Mouse (Mus musculus) midbrain, postnatal 0 days (tissue): Measurements from ENCODE around the gene Sav1. TPM values are rescaled to one million over a fixed set of nuclear protein-coding genes. Genes with fewer than 3 reads are reported as not detected.

Experiments used
- ATAC-seq: fragments of 200-750 bp; cut with Nextera tagmentation; 2 replicates; pipeline ENCODE4 v1.8.0; 2017; ENCODE audit warnings: moderate number of reproducible peaks, mild to moderate bottlenecking, moderate TSS enrichment, moderate library complexity; ENCODE audit not compliant: low FRiP score
- DNase-seq: peaks from one replicate; pipeline ENCODE4 v3.0.0-alpha.2; 2015; ENCODE audit warnings: low spot score
- H3K27ac ChIP-seq: fragments of 300-500 bp; sonication (generic); 2 replicates; pipeline ENCODE4 v1.5.1; 2014; ENCODE audit warnings: low read depth, mild to moderate bottlenecking, low read length, mixed read lengths
- H3K27me3 ChIP-seq: fragments of 300-500 bp; sonication (generic); 2 replicates; pipeline ENCODE4 v1.6.1; 2014; ENCODE audit warnings: low read length, control low read depth, mixed read lengths; ENCODE audit not compliant: insufficient read depth
- H3K36me3 ChIP-seq: fragments of 300-500 bp; sonication (generic); 2 replicates; pipeline ENCODE4 v1.6.1; 2014; ENCODE audit warnings: low read length, control low read depth, mixed read lengths; ENCODE audit not compliant: insufficient read depth
- H3K4me1 ChIP-seq: fragments of 300-500 bp; sonication (generic); 2 replicates; pipeline ENCODE4 v1.6.1; 2014; ENCODE audit warnings: mild to moderate bottlenecking, control low read depth, antibody characterized with exemption, low read length, mixed read lengths; ENCODE audit not compliant: insufficient read depth
- H3K4me2 ChIP-seq: fragments of 300-500 bp; sonication (generic); 2 replicates; pipeline ENCODE4 v1.6.1; 2014; ENCODE audit warnings: low read depth, mild to moderate bottlenecking, low read length, mixed read lengths; ENCODE audit not compliant: poor library complexity, severe bottlenecking
- H3K4me3 ChIP-seq: fragments of 300-500 bp; sonication (generic); 2 replicates; pipeline ENCODE4 v1.5.1; 2014; ENCODE audit warnings: low read depth, mild to moderate bottlenecking, low read length, moderate library complexity
- H3K9ac ChIP-seq: fragments of 300-500 bp; sonication (generic); replicated peaks from 2 replicates; pipeline ENCODE4 v1.6.1; 2014; ENCODE audit warnings: mild to moderate bottlenecking, low read length, moderate library complexity, mixed read lengths; ENCODE audit not compliant: poor library complexity, severe bottlenecking
- H3K9me3 ChIP-seq: fragments of 300-500 bp; sonication (generic); 2 replicates; pipeline ENCODE4 v1.6.1; 2016; ENCODE audit warnings: low read length, control low read depth
- CTCF ChIP-seq: IDR thresholded peaks from 2 replicates; pipeline ENCODE4 v1.5.1; 2016; ENCODE audit warnings: antibody characterized with exemption, mild to moderate bottlenecking
- WGBS: fragments of 180-500 bp; shearing (Covaris S2); extraction: QIAGEN DNeasy Blood & Tissue Kit; methylation state at CpG from one replicate; pipeline ENCODE4 v1.1.7; 2014; 5-methylcytosine and 5-hydroxymethylcytosine counted together
- polyA plus RNA-seq: library from polyadenylated mRNA; unstranded; fragments of >200 nt; fragmentation: Nextera tagmentation; extraction: Ambion mirVana; gene quantifications from 2 replicates; pipeline ENCODE4 v1.2.1, GENCODE M21; 2015
- total RNA-seq: library from RNA; depleted of rRNA; stranded (reverse); fragments of >200 nt; gene quantifications from 2 replicates; pipeline ENCODE4 v1.2.3, GENCODE M21; 2014; rRNA removed

The Sav1 gene
- 16.0 and 17.8 TPM in 2 replicates for total RNA-seq
- polyA plus RNA-seq = 1.9 and 2.0 TPM in 2 replicates

DNA sequence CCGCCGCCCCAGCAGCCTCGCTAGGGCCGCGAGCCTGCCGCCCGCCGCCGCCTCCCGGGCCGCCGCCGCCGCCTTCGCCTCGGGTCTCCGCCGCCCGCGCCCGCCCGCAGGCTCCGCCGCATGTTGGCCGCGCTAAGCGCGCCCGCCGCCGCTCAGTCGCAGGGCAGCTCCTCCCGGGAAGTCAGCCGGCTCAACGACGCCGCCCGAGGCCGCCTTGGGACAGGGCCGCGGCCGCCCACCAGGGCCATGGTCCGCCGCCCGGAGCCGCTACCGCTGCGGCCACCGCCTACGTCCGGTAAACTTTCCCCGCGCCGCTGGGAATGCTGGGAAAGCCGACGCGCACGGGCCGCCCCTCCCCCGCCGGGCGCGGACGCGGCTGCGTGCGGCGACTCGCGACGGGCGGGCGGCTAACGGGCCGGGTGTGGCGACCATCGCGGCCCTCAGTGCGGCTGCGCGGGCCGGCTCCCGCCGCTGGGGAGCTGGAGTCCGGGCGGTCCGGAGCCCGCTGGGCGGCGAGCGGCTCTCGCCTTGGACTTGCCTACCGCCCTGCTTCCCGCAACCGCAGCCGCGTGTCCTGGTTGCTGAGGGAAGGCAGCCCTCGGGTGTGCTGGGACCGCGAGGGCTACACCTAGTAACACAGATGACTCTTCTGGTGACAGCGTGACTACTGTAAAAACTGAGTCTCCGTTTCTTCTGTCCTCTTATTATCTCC, at the start of gene Sav1:
Gene Sav1 (minus strand): TSS at position 217 of the 712 bp plus-strand sequence.
- 4% methylated on average over 53 of the region's 102 CpGs for WGBS
- Histone ChIP-seq H3K27me3 (no peaks in the 10 kb centered on the region), H3K27ac (peak within 1 kb of the TSS; percentile 85), H3K9me3 (no peaks in the 10 kb centered on the region), H3K36me3 (no peaks in the 10 kb centered on the region), H3K4me3 (peak within 1 kb of the TSS; percentile 96), H3K9ac (peak within 1 kb of the TSS; percentile 89), H3K4me1 (no peaks in the 10 kb centered on the region), H3K4me2 (peak within 1 kb of the TSS; percentile 83)
- DNase-seq (peak; percentile 82), ATAC-seq (peak; percentile 93)
- TF ChIP-seq CTCF = no peak

DNA sequence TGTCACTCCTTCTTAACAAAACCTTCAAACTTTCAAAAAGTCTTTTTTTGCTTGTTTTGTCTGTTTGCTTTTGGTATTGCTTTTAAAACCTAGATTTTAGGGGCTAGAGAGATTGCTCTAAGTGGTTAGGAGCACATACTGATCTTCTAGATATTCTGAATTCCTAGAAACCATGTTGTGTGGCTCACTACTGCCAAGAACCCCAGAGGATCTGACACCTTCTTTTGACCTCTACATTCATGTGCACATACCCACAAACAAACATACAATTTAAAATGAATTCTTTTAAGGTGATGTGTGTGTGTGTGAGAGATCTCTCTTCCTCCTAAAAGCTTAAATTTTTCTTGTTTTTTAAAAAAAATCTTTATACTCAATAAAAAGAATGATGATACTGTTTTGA, 39.4 kb upstream of the Sav1 start:
- Histone ChIP-seq H3K9ac (no peak overlapping the region), H3K27ac (no peak overlapping the region), H3K4me3 (no peak overlapping the region), H3K36me3 (peaks cover 48% of the 10 kb centered on the region), H3K4me2 (no peak overlapping the region), H3K9me3 (no peaks in the 10 kb centered on the region), H3K4me1 (no peaks in the 10 kb centered on the region), H3K27me3 (no peaks in the 10 kb centered on the region)
- ATAC-seq = no peak
- TF ChIP-seq CTCF = no peak
- DNase-seq = no peak

DNA sequence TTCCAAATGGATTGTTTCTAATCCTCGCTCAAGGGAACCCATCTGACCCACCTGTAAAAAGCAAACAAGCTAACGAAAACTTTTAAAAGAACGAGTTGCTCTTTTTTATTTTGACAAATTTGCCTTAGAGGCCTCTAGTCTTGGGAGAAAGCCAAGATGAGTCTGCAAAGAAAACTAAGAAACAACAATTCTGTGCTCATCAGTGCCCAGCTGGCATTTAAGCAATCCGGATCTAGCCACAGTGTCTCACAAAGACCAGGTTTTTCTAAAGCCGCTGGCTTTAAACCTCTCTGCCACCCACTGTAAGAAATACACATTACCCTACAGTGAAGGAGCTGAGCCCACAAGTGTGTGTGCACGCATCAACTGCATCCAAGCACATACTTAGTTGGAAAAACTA, 38.6 kb upstream of the Sav1 start:
- no peak overlapping the region for H3K27ac ChIP-seq
- 90% methylated on average over 6 of the region's 6 CpGs for WGBS
- no peaks in the 10 kb centered on the region for H3K4me1 ChIP-seq
- no peak overlapping the region for H3K4me2 ChIP-seq
- DNase-seq (no peak), ATAC-seq (no peak)
- H3K9me3 ChIP-seq = no peaks in the 10 kb centered on the region
- no peak overlapping the region for H3K4me3 ChIP-seq
- H3K27me3 ChIP-seq = no peaks in the 10 kb centered on the region
- H3K9ac ChIP-seq = no peak overlapping the region
- H3K36me3 ChIP-seq = peaks cover 52% of the 10 kb centered on the region
- no peak for TF ChIP-seq CTCF

GRCm38 (mm10) chr12:70023580-70023979, 36.8 kb upstream of the Sav1 start:
- H3K9me3 ChIP-seq = no peaks in the 10 kb centered on the region
- DNase-seq (no peak), ATAC-seq (no peak)
- 91% methylated on average over 4 of the region's 4 CpGs for WGBS
- no peak overlapping the region for H3K4me3 ChIP-seq
- no peak overlapping the region for H3K4me2 ChIP-seq
- TF ChIP-seq CTCF = no peak
- peaks cover 55% of the 10 kb centered on the region for H3K36me3 ChIP-seq
- no peak overlapping the region for H3K27ac ChIP-seq
- H3K9ac ChIP-seq = no peak overlapping the region
- H3K4me1 ChIP-seq = no peaks in the 10 kb centered on the region
- H3K27me3 ChIP-seq = no peaks in the 10 kb centered on the region

- no peaks in the 10 kb centered on the region for H3K4me1 ChIP-seq
- ATAC-seq = no peak
- no peak for TF ChIP-seq CTCF
- no peak overlapping the region for H3K4me2 ChIP-seq
- peaks cover 51% of the 10 kb centered on the region for H3K36me3 ChIP-seq
- no peak for DNase-seq
- no peaks in the 10 kb centered on the region for H3K9me3 ChIP-seq
- H3K27me3 ChIP-seq = no peaks in the 10 kb centered on the region
- 88% methylated on average over 4 of the region's 4 CpGs for WGBS
- no peak overlapping the region for H3K4me3 ChIP-seq
- H3K27ac ChIP-seq = no peak overlapping the region
- no peak overlapping the region for H3K9ac ChIP-seq
Observed at GRCm38 (mm10) chr12:70018153-70018552, 31.4 kb upstream of the Sav1 start.

DNA sequence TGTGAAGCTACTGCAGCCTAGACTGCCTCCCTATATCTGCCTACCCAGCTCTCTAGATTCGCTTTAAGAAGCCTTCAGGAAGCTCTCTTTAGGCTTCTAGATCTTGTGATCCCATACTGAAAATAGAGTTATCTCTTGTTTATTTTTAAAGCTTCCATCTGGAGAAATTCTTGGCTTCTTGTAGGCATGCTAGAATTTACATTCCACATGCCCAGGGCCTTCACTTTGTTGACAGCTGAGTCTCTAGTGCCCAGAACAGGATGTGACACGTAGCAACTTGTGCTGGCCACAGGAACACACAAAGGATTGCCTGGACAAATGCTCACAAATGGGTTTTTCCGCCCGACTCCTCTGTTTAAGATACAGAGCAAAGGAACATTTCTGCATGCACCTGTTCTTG, 29.1 kb upstream of the Sav1 start:
- H3K36me3 ChIP-seq = peaks cover 43% of the 10 kb centered on the region
- 75% methylated on average over 4 of the region's 4 CpGs for WGBS
- ATAC-seq = no peak

More for the DNA sequence above, 29.1 kb upstream of the Sav1 start:
- Histone ChIP-seq H3K4me3 (no peak overlapping the region), H3K4me1 (no peaks in the 10 kb centered on the region), H3K4me2 (no peak overlapping the region), H3K9me3 (no peaks in the 10 kb centered on the region), H3K27ac (no peak overlapping the region), H3K9ac (no peak overlapping the region), H3K27me3 (no peaks in the 10 kb centered on the region)
- DNase-seq = no peak
- no peak for TF ChIP-seq CTCF
